Mouse (Mus musculus) T-helper 1 cell (primary cell): ENCODE measurements around the gene Gmds.

Experiments
- in situ Hi-C: fragments of 300-600 bp; cut with MboI, MseI; formaldehyde crosslinking; loops from one replicate; pipeline ENCODE4 v1.15.1; 2025; ENCODE audit warnings: high pct_unique_total_duplicates

Gmds gene

DNA sequence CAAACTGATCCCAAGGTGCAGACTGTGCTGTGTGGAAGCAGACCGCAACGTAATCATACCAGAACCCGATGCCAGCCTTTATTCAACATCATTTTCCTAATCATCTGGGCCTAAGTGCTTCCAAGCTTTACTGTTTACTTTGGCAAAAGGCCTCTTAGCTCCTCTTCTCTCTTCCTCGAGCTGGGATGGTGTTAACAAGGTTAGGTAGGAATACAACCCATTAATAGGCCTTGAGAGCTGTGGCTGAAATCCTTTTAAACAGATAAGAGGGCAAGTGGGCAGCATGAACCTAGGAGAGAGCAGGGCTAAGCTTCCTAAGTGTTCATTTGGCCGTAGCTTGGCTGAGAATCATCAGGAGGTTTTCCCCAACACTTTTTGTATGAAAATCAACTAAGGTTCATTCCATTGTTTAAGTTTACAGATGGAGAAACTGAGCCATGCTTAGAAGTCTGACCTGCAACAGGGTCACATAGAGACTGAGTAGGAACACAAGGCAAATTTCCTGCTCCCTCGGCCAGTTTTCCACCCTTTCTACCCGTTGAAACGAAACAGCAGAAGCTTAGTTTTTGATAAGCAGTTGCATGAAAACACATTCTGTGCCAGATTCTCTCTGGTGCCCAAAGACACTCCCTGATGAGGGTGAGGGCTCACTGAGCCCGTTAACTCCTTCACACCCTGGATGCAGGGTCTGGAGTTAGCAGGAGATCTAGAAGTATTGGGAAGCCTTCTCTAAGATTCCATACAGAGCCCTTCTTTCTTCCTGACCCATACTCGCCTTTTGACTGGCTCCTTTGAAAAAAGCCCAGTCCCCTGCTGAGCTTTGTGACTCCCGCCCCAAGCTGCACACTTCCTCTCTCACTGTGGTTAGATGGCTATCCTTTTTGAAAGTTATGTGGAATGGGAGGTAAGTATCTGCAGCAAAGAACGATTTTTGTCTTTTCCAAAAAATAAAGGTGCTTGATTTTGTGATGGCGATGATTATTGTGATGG is 379.9 kb downstream of the Gmds start:
- in situ Hi-C loops, result loop anchor here (5.0 kb wide), 1 partner anchor 161 kb away; no protein-coding TSS in a partner anchor

DNA sequence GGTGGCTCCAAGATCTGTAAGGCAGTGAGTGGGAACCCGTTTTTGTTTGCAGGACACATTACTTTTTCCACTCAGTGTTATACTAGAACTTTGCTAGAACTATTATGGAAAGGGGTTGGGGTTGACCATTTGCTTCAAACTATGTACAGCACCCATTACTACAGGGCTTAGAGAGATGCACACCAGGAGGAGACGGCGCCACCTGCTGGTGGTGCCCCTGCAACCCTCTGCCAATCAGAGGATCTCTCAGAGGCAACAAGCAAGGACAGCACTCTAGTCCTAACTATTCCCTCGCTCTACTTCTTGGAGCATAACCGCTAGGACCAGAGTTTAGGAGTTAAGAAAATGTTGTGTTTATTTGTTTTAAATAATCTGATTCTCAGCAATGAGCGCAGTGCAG is 382.0 kb downstream of the Gmds start:
- in situ Hi-C loops, result loop anchor here (5.0 kb wide), 1 partner anchor 159 kb away; no protein-coding TSS in a partner anchor

DNA sequence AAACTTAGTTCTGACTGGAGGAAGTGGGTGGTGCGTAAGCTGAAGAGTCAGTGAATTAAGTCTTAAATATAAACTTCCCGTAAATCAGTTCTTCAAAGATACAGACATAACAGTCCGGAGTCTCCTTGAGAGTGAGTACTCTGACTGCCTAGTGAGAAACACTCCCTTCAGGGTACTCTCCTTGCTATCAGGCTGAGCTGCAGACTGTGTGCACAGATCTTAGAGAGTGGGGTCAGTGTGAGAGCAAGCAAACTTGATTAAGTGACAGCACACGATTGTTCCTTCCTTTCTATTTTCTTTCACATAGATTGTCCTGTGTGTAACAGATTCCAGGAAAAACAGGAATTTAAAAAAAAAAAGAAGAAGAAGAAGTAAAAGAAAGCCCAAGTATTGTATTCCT is 382.4 kb downstream of the Gmds start:
- in situ Hi-C loops, result loop anchor here (5.0 kb wide), 1 partner anchor 159 kb away; no protein-coding TSS in a partner anchor

DNA sequence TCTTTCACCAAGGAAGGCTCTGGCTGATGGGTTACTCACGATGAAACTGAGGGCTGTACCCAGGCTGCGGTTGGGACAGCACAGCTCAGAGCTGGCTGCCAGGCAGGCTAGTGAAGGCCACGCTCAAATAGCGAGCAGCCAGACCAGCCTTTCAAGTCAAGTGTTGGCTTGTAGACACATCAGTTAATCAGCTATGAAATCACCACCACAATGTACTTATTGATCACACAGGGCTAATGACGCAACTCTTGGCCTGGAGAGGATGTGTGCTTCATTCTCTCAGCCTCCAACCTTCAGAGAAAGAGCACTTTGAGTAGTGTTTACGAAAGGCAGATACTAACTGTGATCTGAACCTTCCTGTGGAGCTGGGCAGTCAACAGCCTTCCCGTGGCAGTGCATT is 383.4 kb downstream of the Gmds start:
- in situ Hi-C loops, result loop anchor here (5.0 kb wide), 1 partner anchor 158 kb away; no protein-coding TSS in a partner anchor

DNA sequence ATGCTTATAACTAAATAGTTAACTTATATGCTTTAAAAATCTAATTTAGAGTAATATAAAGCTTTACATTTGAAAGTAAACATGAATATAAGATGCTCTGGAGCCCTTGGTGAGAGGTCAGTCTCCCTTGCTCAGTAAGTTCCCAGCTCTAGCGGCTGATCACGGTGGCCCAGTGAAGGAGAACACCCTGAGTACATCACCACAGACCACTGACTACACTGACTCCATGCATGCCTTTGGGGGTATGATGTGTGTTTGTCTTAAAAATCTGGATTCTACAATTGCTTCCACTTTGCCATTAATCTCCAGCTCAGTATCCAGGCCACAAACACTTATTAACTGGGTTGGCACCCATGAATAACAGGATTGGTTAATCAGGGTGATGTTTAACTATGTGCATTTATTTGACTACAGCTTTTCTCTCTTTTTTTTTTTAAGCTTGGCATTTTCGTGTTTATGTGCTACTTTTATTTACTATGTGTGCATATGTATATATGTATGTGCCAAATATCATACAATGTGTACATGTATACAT is 393.8 kb downstream of the Gmds start:
- in situ Hi-C loops, result no loop called here

DNA sequence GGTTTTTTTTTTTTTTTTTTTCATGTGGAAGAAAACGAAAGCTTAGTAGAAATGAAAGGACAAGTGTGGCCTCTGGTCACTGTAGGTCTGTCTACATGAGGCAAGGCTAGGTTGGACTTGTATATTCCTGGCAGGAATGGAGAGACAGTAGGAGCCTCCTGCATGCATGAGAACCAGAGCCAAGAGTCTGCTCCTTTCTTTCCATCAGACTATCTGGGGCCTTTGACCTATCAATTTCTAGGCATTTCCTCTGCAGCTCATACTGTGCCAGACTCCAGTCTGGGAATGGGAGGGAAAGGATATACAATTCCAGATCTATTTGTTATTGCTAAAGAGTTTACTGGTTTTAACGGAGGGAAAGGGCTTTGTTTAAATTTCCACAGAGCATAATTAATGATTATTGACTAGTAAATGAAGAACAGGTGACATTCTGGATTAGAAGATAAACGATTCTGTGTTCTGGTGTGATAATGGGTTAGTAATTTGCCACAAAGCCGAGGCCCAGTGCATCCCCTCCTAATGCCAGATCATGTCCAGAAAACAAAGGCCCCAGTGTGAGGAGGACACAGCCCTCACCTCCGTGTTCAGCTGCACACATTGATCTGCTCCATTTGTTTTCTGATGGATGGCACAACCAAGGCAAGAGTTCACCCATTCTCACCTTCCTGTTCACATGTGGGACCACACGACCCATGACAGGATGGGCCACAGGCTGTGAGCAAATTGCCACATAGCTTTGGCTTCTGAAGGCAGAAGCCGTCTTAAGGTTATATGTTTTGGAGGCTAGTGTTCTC is 394.9 kb downstream of the Gmds start:
- in situ Hi-C loops, result no loop called here

DNA sequence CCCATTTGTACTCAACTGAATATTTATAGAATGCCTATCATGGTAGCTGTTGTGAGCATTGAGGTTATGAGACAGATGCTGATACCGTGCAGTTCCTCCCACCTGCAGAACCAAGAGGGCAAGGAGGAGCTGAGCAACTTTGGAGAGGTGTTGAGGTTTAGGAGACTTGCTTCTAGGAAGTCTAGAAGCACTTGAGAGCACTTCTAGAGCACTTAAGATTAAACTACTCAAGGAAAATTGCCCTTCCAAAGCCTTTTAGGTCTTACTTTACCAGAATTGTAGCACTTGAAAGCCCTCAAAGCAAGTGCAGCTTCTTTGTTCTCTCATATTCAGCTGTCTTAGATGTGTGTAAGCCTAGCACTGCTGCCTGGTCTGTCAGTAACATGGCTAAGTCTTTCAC is 409.2 kb downstream of the Gmds start:
- in situ Hi-C loops, result no loop called here

DNA sequence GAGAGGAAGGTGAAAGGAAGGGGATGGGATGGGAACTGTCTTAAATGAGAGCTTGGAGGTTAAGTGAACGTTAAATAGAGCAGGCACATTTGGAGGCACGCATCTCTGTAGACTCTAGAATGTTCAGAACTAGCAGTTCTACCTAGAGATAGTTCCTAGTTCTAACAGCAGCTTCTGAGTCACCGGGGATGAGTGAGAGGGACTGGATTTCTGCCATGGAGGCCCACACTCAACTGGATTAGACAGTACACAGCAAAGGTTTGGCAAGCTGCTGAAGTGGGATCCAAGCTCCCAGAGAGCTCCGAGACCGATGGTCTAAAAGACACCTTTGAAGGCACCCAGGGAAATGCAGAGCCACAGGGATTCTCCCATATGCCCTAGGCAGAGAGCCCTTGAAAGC is 411.9 kb downstream of the Gmds start:
- in situ Hi-C loops, result no loop called here

DNA sequence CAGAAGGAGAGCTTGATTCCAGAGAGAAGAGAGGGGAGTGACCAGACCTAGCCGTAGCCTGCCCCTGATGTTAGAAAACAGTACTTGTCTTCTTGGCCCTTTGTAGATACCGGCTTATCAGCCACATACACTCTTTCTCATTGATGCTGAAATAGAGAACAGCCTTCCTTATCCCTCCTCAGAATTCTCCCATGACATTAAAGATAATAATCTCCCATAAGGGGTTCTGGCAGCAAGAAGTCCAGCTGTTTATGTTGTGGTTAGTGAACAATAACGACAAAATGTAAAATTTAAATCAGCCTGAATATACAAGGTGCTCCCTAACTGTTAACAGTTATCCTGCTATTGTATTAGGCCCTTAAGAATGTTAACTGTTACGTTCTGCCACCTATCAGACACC is 414.0 kb downstream of the Gmds start:
- in situ Hi-C loops, result no loop called here

DNA sequence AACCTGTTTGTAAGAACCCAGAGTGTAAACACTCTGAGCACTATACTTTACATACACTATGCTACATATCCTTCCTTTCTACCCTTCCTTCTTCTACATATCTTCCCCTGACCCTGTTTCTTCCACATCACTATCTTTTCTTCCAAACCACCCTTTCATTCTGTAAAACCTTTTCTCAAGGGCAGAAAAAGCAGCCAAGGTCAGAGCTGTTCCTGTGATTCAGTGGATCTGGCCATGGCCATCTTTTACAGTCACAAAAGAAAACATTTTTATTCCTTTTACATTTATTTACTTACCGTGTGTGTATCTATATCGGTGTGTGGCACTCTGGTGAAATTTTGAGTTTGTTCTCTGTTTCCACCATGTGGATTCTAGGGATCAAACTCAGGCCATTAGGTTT is 418.8 kb downstream of the Gmds start:
- in situ Hi-C loops, result no loop called here

DNA sequence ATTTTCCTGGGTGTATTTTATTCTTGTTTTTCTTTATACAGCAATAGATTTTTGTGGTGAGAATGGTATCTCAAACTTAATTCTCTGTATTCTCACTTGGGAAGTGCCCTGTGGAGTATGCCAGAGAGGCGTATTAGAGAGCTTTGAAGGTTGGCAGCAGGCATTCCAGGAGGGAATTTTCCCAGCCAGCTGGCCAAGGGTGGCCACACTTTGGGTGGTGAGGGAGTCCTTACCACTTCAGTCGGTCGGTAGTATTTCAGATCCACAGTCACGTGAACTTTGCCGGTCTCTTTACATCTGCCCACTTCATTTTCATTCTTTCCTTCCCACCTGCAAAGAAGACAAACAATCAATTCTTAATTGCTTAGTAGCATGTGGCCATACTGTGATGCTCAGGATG is 421.2 kb downstream of the Gmds start:
- in situ Hi-C loops, result no loop called here

DNA sequence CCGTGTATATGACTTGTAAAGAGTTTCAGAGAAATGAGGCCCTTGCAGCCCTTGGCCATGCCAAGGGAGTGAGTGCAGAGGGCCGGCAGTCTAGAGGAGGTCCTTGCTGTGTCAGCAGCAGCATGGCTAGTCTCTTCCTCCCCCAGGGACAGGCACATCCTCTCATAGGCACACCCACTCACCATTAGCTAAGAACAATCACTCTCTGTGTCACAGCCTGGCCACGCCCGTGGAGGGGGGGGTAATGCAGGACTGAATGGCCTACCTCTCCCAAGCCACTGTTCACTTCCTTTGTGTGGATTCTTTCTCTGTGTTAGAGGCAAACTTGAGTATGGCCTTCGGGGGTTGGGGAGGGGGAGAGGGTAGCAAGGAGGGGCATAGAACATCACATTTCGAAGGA is 422.8 kb downstream of the Gmds start:
- in situ Hi-C loops, result no loop called here

DNA sequence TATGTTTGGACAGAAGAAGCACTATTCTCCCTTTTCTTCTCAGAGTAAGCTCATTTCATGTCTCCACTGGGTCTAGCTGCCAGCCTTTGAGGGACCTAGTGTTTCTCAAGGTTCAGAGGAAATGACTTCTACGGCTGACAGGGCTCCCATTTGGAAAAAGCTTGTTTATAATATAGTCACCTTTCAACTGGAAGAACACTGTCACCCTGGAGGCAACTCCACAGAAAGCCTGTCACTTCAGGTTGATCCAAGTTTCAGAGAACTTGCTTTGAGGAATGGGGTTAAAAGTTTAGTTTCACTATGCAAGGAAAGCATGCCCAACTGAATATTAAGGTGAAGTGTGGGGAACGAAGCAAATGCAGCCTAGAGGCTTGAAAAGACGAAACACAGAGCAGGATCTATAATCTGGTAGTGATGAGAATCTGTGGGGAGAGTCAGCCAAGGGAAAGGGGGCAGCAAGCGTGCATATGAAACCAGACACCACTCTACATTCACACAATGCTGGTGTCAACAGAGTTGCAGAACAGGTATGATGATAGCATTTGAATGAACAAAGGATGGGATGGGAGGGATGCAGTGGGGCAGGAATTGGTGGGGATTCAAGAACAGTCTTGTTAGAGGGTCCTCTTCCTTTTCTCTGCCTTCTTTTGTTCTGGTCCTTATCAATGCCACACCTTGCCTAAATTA is 423.5 kb downstream of the Gmds start:
- in situ Hi-C loops, result no loop called here

DNA sequence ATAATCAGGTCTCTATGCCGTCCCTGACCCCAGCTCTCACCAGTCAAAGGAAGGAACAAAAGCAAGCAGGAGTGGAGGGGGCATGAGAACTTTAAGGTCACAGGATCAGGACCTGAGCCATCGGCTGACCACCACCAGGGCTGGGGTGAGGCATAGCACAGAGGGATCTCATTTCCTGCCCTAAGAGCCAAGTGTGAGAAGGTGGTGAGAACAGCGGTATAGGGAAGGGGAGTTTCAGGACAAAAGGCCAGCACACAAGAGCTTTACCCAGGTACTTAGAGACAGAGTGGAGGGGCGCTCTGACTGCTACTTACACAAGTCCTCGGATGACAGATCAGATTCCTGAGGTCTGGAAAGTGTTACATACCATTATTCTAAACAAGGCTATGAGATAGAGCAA is 426.6 kb downstream of the Gmds start:
- in situ Hi-C loops, result no loop called here

DNA sequence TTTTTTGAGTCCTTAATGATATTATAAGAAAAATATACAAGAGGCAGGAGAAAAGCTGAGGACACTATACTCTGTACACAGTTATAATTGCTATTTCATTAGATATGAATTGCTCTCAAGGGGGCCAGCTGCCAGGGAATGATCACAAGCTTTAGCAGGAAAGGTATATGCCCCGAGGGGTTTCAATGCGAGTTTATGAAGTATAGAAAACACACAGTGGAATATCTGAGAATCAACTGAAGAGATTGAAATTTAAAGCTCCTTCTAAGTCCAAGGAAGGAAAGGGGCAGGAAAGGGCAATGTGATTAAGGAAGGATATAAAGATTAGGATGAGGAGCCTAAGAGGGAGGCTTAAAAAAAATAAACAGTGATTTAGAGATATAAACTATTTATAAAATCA is 427.2 kb downstream of the Gmds start:
- in situ Hi-C loops, result no loop called here

DNA sequence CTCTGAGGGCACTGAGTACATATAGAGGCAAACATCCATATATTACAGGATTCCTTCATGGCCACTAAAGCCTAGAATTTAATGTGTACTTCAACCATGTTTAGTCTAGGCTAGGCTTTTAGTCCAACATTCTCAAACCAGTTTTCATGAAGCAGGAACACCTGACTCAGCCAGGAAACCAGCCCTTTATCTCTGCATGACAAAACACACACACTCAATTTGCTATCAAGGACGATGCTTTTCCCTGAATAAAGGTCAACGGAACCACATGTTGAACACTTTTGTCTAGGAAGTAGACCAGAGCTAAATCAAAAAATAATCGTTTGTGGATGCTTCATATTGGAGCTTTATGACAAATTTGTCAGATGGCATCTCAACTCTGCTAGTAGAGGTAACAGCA is 429.5 kb downstream of the Gmds start:
- in situ Hi-C loops, result no loop called here

DNA sequence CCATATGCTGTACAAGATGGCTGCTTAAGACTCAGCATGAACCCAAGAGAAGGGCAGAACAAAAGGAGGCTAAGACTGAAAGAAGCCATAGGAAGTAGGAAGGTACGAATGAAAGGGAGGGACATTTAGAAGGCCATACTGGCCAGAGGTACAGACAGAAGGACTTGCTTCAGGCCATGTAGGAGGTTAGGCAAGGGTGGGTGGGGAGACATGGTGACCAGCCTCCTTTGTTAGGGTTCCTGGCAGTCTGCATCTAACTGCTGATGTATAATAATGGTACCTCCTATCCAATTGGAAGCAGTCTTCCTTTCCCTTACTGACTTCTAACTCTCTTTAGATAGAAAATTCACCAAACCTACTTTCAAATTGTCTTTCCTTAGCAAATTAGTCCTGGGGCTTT is 432.0 kb downstream of the Gmds start:
- in situ Hi-C loops, result no loop called here

DNA sequence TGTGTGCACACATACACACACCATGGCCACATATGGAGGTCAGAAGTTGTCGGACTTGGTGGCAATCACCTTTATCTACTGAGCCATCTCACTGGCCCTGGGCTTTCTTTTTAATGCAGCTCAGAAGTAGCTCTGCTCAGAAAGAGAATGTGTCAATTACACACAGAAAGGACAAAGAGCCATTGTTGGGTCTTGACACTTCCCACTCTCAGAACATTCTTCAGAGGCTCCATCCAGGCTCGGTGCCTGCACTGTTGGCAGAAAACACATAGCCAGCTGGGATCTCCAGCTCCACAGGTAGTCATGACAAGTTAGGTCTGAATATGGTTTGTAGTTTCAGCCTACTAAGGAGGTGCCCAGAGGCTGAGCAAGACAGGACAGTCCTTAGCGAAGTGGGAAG is 438.3 kb downstream of the Gmds start:
- in situ Hi-C loops, result no loop called here

DNA sequence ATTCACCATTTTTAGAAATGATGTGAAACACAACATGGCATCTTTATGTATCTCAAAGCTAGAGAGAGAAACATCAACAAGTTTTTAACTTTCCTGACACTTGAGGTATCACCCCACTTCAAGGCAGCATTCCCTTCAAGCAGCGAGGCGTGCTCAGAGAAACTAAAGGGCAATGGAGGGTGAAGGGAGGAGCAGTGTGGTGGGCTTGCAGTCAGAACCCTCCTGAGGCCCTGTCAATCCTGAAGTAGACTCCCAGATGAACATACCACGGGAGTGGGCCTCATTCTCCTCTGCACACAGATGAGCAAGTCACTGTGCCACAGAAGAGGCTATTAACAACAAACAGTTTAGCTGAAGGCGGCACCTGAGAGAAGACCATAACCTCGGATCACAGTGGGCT is 439.1 kb downstream of the Gmds start:
- in situ Hi-C loops, result no loop called here

DNA sequence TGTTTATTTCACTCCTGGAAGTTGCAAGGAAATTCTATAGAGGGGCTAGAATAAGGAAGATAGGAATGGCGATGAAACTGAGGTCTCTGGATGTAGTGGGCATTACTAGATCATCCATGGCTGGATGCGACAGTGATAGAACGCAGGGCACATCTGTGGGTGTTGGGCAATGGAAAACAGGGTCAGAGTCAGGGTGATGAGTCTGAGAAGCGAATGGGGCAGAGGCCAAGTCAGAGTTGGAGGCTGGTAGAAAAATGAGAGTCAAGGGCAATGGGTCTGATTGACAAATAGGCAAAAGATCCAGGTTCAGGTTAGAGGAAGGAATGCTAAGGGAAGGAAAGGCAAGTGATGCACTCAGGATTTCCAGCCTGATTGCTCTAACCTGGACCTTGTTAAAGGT is 441.0 kb downstream of the Gmds start:
- in situ Hi-C loops, result no loop called here

DNA sequence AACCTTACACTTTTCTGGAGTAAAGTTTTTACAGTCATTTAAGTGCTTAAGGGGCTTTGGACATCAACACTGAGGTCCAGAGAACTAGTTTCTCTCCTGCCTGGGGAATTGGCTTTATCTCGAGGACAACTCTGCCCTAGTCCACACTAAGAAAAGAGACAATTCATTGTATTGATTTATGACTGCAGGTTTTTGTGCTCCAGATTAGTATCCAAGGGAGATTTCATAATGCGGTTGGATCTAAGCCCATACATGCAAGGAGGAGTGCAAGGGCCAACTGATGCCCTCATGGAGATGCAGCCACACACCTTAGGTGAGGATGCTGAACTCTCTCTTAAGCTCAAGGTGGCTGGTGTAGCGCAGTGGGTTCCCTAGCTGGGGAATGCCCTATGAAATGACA is 444.0 kb downstream of the Gmds start:
- in situ Hi-C loops, result no loop called here
